Mouse (Mus musculus) spleen, adult 2 months (tissue): Measurements from ENCODE around the gene Rab4a.

ENCODE experiments used
- CTCF ChIP-seq: fragments of 200-500 bp; IDR thresholded peaks from 2 replicates; pipeline ENCODE4 v1.5.1; 2011; ENCODE audit warnings: mild to moderate bottlenecking, inconsistent platforms; ENCODE audit not compliant: insufficient read depth, insufficient read length, insufficient replicate concordance; ENCODE audit errors: extremely low read depth
- POLR2A ChIP-seq: fragments of 200-500 bp; IDR thresholded peaks from 2 replicates; pipeline ENCODE4 v1.6.1; 2011; ENCODE audit warnings: low read depth, low read length, inconsistent platforms

GRCm38 (mm10) chr8:123804586-123804985 is 1.2 kb upstream of the Rab4a start:
- TF ChIP-seq CTCF (no peak), POLR2A (no peak)
